Mouse (Mus musculus): Measurements from ENCODE around the gene Arhgef1. TPM values are rescaled to one million over a fixed set of nuclear protein-coding genes. Genes with fewer than 3 reads are reported as not detected.

Arhgef1 gene
- polyA plus RNA-seq, 1 experiment: 133 TPM

DNA sequence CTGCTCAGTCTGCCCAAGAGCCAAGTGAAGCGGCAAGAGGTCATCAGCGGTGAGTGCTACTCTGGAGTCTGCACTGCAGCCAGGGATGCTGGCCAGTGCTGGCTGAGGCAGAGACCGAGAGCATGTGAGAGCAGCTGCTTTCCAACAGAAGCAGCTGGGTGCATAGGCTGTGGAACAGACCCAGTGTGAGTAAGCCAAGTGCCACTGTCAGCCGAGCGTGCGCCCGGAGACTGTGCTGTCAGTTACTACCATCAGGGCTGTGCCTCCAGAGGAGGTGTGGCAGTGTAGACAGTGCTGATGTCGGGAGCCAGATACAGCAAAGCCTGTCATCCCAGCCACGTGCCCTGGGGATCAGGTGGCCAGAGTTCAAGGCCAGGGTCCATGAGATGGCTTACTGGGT lies 17.0 kb downstream of the Arhgef1 start:
- H3K27ac ChIP-seq (ENCODE audit: insufficient read depth, low read length): no peak overlapping the region
- TF ChIP-seq POLR2A (IDR thresholded peaks at IDR 0.05; ENCODE audit: extremely low read depth, insufficient read depth, low read length) (no peak), CTCF (IDR thresholded peaks at IDR 0.05; ENCODE audit: extremely low read depth, insufficient read depth, low read length) (no peak)
- H3K4me3 ChIP-seq (ENCODE audit: insufficient read depth, low read length): no peak overlapping the region
- H3K4me1 ChIP-seq (ENCODE audit: control insufficient read depth, insufficient read depth, low read length): no peaks in the 10 kb centered on the region

DNA sequence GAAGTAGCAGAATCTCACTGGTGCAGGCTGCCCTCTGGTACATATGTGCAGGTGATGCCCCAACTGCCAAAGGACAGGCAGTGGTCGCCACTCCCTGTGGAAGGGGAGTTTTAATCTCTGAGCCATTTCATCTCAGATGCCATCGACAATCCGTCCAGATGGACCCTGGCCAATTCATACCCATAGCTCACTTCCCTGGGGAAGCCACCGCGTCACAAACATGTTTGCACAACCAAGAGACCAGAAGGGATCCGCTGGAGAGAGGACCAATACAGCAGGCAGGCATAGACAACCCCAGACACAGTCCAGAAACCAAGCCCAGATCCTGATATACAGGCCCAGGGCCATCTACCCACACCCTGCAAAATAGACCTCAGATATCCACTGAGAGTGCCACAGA lies 27.8 kb downstream of the Arhgef1 start:
- Histone ChIP-seq H3K4me1 (ENCODE audit: control insufficient read depth, insufficient read depth, low read length) (no peaks in the 10 kb centered on the region), H3K27ac (ENCODE audit: insufficient read depth, low read length) (no peak overlapping the region), H3K4me3 (ENCODE audit: insufficient read depth, low read length) (no peak overlapping the region)
- TF ChIP-seq CTCF (IDR thresholded peaks at IDR 0.05; ENCODE audit: extremely low read depth, insufficient read depth, low read length): no peak
- no peak for TF ChIP-seq POLR2A (IDR thresholded peaks at IDR 0.05; ENCODE audit: extremely low read depth, insufficient read depth, low read length)

DNA sequence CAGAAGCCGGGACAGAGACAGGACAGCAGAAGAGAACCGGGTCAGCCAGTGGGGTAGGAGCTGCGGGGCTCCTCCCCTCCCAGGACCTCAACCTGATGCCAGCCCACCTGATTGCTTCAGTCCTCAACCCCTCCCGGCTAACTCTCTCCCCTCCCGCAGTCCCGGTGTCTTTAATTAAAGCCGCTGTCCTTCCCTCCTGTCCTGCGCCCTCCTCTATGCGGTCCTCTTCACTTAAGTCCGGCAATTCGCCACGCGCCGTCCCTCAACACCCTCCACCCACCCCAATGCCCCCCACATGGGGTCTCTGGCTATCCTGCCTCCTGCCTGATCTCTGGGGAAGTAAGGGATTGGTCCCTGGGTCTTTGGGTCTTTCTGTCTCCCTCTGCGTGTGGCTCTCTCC lies 28.9 kb downstream of the Arhgef1 start:
- Histone ChIP-seq H3K4me3 (ENCODE audit: insufficient read depth, low read length) (no peak overlapping the region), H3K4me1 (ENCODE audit: control insufficient read depth, insufficient read depth, low read length) (no peaks in the 10 kb centered on the region), H3K27ac (ENCODE audit: insufficient read depth, low read length) (no peak overlapping the region)
- no peak for TF ChIP-seq POLR2A (IDR thresholded peaks at IDR 0.05; ENCODE audit: extremely low read depth, insufficient read depth, low read length)
- no peak for TF ChIP-seq CTCF (IDR thresholded peaks at IDR 0.05; ENCODE audit: extremely low read depth, insufficient read depth, low read length)

DNA sequence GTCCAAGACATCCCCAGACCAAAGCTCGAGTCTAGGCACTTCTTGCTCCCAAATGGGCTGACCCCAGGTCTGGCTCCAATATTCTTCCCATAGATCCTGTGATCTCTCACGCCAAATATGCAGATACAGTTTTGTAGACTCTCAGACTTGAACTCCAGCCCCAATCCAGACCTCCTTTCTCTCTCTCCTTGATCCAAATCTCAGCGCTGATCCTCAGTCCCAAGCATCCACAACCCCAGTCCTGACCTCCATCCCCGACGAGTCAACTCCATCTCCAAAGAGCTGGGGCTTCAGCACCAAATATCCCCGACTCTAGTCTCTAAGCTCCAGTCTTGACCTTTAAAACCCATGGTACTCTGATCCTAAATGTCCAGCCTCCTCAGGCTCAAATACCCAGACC lies 40.9 kb downstream of the Arhgef1 start:
- Histone ChIP-seq H3K4me1 (ENCODE audit: control insufficient read depth, insufficient read depth, low read length) (no peaks in the 10 kb centered on the region), H3K27ac (ENCODE audit: insufficient read depth, low read length) (no peak overlapping the region), H3K4me3 (ENCODE audit: insufficient read depth, low read length) (no peak overlapping the region)
- TF ChIP-seq CTCF (IDR thresholded peaks at IDR 0.05; ENCODE audit: extremely low read depth, insufficient read depth, low read length): no peak
- no peak for TF ChIP-seq POLR2A (IDR thresholded peaks at IDR 0.05; ENCODE audit: extremely low read depth, insufficient read depth, low read length)

DNA sequence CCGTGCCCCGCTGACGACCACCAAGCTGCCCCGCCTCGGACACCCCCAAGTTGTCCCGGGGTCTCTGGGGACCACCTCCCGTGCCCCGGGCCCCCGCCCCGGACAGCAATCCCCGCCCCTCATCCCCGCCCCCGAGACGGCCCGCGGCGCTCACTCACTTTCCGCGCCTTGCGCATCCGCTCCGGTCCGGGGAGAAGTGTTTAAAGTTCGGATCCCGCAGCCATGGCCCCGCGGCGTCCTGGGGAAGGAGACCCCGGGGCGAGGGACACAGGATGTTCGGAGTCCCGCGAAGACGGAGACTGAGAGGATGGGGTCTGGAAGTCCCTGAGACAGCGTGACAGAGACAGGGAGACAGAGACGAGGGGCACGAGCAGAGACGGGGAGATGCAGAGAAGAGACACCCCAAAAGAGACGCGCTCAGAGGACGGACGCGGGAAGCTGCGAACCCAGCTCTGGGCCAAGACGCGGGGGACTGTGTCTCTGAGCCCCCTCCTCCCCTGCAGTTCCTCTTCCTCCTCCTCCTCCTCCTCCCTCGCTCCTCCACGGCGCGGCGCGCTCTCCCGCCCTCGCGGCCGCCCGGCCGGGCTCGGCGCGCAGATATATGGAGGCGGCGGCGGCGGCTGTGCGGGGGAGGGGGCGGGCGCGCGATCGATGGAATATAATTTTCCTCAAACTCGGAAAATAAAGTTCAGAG lies 41.7 kb downstream of the Arhgef1 start, which contains the start of gene Gm4881:
Gene Gm4881, minus strand, starts transcription at position 238 of the 694 bp plus-strand sequence.
- TF ChIP-seq POLR2A (IDR thresholded peaks at IDR 0.05; ENCODE audit: extremely low read depth, insufficient read depth, low read length) (no peak), CTCF (IDR thresholded peaks at IDR 0.05; ENCODE audit: extremely low read depth, insufficient read depth, low read length) (no peak)
- no peak within 1 kb of the TSS for H3K27ac ChIP-seq (ENCODE audit: insufficient read depth, low read length)

DNA sequence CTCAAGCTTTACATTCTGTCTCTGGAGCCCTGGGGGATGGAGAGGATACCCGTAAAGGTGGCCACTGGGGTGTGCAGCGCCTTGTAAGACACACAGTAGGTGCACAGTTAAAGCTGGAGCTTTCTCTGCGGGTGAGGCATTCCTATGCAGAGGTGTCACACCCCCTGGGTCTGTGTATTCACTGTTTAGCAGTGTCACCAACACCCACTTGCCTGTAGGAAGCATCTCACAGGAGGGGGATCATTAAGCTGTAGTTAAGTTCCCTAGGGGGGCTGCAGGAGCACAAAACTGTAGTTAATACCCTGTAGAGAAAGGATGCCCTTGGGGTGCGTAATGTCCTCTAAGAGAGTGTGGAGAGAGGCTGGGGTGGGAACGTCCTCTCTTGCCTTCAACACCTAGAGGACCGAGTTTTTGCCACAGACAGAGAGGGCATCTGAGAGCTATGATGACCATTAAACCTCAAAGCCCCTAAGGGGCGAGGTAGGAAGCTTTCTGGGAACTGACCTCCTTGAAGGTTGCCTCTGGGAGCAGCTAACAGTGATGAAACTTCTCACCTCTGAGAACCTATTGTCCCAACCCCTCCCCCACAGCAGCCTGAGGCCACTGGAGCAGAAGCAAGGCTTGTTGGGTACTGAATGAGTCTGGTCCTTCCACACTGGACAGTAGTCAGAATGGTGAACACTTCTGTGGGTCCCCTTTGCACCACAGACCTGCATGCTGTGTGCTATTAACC lies 44.8 kb downstream of the Arhgef1 start:
- TF ChIP-seq POLR2A (IDR thresholded peaks at IDR 0.05; ENCODE audit: extremely low read depth, insufficient read depth, low read length) (no peak), CTCF (IDR thresholded peaks at IDR 0.05; ENCODE audit: extremely low read depth, insufficient read depth, low read length) (no peak)

More for the DNA sequence above, 41.7 kb downstream of the Arhgef1 start, which contains the start of gene Gm4881:
- H3K4me1 ChIP-seq (ENCODE audit: control insufficient read depth, insufficient read depth, low read length): no peaks in the 10 kb centered on the region
- no peak within 1 kb of the TSS for H3K4me3 ChIP-seq (ENCODE audit: insufficient read depth, low read length)

DNA sequence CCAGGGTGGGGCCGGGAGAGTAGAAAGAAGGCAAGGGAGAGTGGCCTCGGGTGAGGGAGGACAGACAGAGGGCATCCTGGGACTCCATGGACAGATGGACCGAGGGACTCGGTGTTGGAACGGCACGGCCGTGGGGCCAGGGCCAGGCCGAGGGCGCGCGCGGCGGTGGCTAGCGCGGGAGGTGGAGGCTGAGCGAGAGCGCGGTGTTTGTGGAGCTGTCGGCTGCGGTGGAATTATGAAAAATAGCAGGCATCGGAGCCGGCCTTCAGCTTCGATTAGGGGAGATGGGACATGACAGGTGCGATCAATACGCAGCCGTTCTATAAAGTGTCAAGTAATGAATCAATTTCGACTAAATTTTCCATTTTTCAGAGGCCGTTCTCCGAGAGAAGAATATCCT lies 46.1 kb downstream of the Arhgef1 start:
- no peak overlapping the region for H3K27ac ChIP-seq (ENCODE audit: insufficient read depth, low read length)
- H3K4me1 ChIP-seq (ENCODE audit: control insufficient read depth, insufficient read depth, low read length): no peaks in the 10 kb centered on the region
- no peak overlapping the region for H3K4me3 ChIP-seq (ENCODE audit: insufficient read depth, low read length)
- no peak for TF ChIP-seq CTCF (IDR thresholded peaks at IDR 0.05; ENCODE audit: extremely low read depth, insufficient read depth, low read length)
- no peak for TF ChIP-seq POLR2A (IDR thresholded peaks at IDR 0.05; ENCODE audit: extremely low read depth, insufficient read depth, low read length)

More for the DNA sequence above, 44.8 kb downstream of the Arhgef1 start:
- H3K4me1 ChIP-seq (ENCODE audit: control insufficient read depth, insufficient read depth, low read length): no peaks in the 10 kb centered on the region
- no peak overlapping the region for H3K4me3 ChIP-seq (ENCODE audit: insufficient read depth, low read length)
- no peak overlapping the region for H3K27ac ChIP-seq (ENCODE audit: insufficient read depth, low read length)

DNA sequence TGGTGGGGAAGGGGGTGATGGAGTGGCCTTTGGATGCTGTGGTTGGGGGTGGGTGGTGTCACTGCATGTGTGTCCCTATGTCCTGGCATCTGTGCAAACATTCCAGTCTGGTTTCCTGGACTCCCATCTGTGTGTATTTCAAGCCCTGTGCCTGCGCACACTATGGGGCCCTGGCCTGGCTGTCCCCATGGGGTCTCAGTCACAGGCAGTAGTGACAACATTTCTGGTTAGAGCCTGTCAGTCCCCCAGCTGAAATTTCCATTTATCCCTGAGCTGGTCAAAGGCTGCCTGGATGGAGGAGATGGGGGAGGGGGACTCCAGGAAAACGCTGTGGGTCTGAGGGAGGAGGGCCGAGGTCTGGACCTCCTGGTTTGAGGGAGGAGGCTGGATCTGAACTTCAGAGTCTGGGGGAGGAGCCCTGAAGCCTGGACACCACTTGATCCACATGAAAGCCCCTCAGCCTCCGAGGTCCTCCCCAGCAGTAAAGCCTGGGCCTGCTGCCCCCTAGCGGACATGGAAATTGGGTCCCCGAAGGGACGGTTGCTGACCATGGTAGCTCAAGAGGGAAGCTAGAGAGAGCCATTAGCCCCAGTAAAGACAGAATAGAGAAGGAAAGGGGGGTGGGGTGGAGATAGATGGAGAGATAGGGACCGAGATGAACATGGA lies 47.4 kb downstream of the Arhgef1 start:
- TF ChIP-seq CTCF (IDR thresholded peaks at IDR 0.05; ENCODE audit: extremely low read depth, insufficient read depth, low read length) (peak; percentile 71), POLR2A (IDR thresholded peaks at IDR 0.05; ENCODE audit: extremely low read depth, insufficient read depth, low read length) (no peak)
- Histone ChIP-seq H3K4me3 (ENCODE audit: insufficient read depth, low read length) (no peak overlapping the region), H3K27ac (ENCODE audit: insufficient read depth, low read length) (no peak overlapping the region), H3K4me1 (ENCODE audit: control insufficient read depth, insufficient read depth, low read length) (no peaks in the 10 kb centered on the region)

DNA sequence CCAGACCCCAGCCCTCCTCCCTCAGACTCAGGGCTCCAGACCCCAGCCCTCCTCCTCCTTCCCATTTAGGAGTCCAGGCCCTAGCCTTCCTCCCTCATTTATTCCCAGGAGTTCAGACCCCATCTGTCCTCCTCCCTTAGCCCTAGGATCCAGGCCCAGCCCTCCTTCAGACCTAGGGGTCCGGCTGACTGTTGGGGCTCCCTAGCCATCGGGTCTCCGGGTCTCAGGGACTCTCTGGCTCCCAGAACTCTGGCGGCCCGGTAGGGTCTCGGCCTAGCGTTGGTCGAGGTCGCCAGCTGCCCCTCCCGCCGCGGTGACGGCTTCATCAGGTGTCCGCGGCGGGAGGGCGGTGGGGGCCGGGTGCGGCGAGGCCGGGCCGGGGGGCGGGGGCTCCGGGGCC lies 51.3 kb downstream of the Arhgef1 start:
- Histone ChIP-seq H3K27ac (ENCODE audit: insufficient read depth, low read length) (no peak overlapping the region), H3K4me3 (ENCODE audit: insufficient read depth, low read length) (no peak overlapping the region), H3K4me1 (ENCODE audit: control insufficient read depth, insufficient read depth, low read length) (no peaks in the 10 kb centered on the region)
- TF ChIP-seq CTCF (IDR thresholded peaks at IDR 0.05; ENCODE audit: extremely low read depth, insufficient read depth, low read length): no peak
- TF ChIP-seq POLR2A (IDR thresholded peaks at IDR 0.05; ENCODE audit: extremely low read depth, insufficient read depth, low read length): no peak
